Mouse (Mus musculus) layer of hippocampus, adult 2 months (tissue): ENCODE measurements around the gene 7420426K07Rik. TPM values are rescaled to one million over a fixed set of nuclear protein-coding genes. Genes with fewer than 3 reads are reported as not detected.

Source experiments
- DNase-seq, 2 experiments: peaks; one replicate each; pipeline ENCODE4 v3.0.0; 2022; ENCODE audit warnings: low spot score in 2 of 2
- H3K27ac ChIP-seq: fragments of 200-600 bp; 2 replicates; pipeline ENCODE4 v1.8.1; 2022
- H3K4me3 ChIP-seq: fragments of 200-600 bp; 2 replicates; pipeline ENCODE4 v1.8.1; 2022; ENCODE audit warnings: mild to moderate bottlenecking
- CTCF ChIP-seq: fragments of 200-600 bp; conservative IDR thresholded peaks from 2 replicates; pipeline ENCODE4 v1.8.1; 2022; ENCODE audit warnings: antibody characterized with exemption, mild to moderate bottlenecking, moderate library complexity
- total RNA-seq, 2 experiments: library from RNA; stranded (reverse); gene quantifications; 2 replicates each; pipeline ENCODE4 v1.2.3; 2021

Gene 7420426K07Rik
- total RNA-seq, 2 experiments from 2014 or later: not detected

GRCm38 (mm10) chr9:98953291-98953690 lies 50.4 kb downstream of the 7420426K07Rik start:
- no peak for TF ChIP-seq CTCF
- no peak overlapping the region for H3K4me3 ChIP-seq
- DNase-seq: no peak
- H3K27ac ChIP-seq: no peak overlapping the region

- DNase-seq: no peak
- Histone ChIP-seq H3K4me3 (no peak overlapping the region), H3K27ac (no peak overlapping the region)
- no peak for TF ChIP-seq CTCF
These were observed 50.9 kb downstream of the 7420426K07Rik start for GRCm38 (mm10) chr9:98953830-98954229.

Other genes with a start within 250 kb of the 7420426K07Rik start
- not detected for gene Prr23a1, start 60.6 kb upstream of the 7420426K07Rik start, total RNA-seq
- gene Prr23a2, start 46.6 kb upstream of the 7420426K07Rik start, total RNA-seq: not detected
- not detected for gene Prr23a3, start 38.4 kb upstream of the 7420426K07Rik start, total RNA-seq
- 1 to 10 TPM in 1 of 2 experiments, under 1 TPM in 1; 0.92 to 1.0 TPM for gene Foxl2, start 52.2 kb downstream of the 7420426K07Rik start, total RNA-seq
- 10 to 100 TPM; 60.0 to 61.1 TPM for gene Faim, start 83.3 kb downstream of the 7420426K07Rik start, total RNA-seq
- under 1 TPM; 0.22 to 0.38 TPM for gene Gm1123, start 132.6 kb downstream of the 7420426K07Rik start, total RNA-seq
- gene Pik3cb, start 237.5 kb downstream of the 7420426K07Rik start, total RNA-seq: 10 to 100 TPM; 28.2 to 28.3 TPM